Mouse (Mus musculus) erythroblast, embryonic 14.5 days (primary cell): ENCODE results near the gene AK157302.

Source experiments
- GATA1 ChIP-seq: IDR thresholded peaks from 2 replicates; pipeline ENCODE4 v1.6.1; 2012; ENCODE audit warnings: low read length, inconsistent platforms, mixed read lengths
- TAL1 ChIP-seq: IDR thresholded peaks from 3 replicates; pipeline ENCODE4 v1.6.1; 2012; ENCODE audit warnings: low read length, inconsistent platforms, mixed read lengths

DNA sequence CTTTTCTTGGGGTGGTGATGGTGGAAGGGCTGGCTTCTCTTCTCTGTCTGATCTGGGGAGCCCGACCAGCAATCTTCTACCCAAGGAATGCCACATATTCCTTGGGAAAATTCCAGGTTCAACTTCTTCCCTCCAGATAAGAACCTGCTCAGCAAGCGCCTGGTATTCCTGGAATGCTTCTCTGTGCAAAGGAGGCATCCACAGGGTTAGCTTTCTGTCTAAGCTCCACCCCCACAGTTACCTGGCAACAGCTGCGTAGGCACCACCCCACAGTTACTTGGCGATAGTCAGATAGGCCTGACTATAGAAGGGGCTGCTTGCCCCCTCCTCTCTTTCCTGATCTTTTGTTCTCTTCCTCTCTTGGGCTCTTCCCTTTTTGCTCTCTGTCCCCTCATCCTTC is 38.7 kb upstream of the AK157302 start:
- TF ChIP-seq GATA1 (no peak), TAL1 (no peak)
